Mouse (Mus musculus) 3134 (cell line): ENCODE measurements around the gene Mapkbp1.
A peak's percentile ranks its signal among the peaks of the same experiment; 100 is the strongest.

Source experiments
- DNase-seq: peaks from one replicate; pipeline ENCODE4 v3.0.0-alpha.2; 2011; ENCODE audit warnings: low spot score; ENCODE audit not compliant: insufficient read length; ENCODE audit errors: extremely low read depth

Gene Mapkbp1

DNA sequence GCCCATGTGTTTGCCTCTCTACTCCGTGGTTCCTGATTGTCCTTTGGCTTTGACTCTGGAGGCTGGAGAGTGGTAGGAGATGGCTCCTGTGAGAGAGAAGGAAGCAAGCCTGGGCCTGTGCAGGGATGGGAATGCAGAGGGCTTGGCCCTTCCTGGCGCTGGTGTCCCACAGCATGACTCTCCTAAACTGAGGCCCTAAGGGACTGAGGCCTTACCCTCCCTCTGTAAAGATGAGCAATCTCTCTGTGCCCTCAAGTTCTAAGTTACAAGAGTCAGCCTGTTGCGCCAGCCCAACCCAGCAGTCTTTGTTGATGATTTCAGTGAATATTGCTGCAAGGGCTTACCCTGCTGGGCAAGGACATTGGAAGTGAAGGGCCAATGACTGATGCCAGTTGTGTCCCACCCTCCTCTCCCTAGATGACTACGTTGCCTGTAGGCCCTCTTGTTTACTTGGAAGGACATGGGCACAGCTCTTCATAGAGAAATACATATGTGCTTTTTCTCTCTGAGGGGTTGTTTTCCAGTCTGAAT lies 35.2 kb downstream of the Mapkbp1 start:
- DNase-seq: no peak

DNA sequence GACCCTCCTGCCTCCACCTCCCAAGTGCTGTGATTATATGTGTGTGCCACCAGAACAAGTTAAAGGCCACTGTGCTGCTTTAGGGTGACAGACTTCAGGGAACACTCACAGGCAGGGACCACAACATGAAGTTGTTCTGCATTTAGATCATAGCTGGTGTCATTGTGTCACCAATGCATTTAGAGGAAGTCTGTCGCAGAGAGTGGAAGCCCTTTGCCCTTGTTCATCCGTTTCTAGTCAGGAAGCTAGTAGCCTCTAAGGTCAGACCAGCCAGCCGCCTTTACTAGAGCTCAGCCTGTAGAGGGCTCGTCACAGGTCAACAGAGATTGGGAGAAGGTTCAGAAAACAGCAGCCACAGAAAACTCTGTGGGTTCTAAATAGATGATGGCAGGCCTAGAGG lies 36.2 kb downstream of the Mapkbp1 start:
- DNase-seq: no peak

DNA sequence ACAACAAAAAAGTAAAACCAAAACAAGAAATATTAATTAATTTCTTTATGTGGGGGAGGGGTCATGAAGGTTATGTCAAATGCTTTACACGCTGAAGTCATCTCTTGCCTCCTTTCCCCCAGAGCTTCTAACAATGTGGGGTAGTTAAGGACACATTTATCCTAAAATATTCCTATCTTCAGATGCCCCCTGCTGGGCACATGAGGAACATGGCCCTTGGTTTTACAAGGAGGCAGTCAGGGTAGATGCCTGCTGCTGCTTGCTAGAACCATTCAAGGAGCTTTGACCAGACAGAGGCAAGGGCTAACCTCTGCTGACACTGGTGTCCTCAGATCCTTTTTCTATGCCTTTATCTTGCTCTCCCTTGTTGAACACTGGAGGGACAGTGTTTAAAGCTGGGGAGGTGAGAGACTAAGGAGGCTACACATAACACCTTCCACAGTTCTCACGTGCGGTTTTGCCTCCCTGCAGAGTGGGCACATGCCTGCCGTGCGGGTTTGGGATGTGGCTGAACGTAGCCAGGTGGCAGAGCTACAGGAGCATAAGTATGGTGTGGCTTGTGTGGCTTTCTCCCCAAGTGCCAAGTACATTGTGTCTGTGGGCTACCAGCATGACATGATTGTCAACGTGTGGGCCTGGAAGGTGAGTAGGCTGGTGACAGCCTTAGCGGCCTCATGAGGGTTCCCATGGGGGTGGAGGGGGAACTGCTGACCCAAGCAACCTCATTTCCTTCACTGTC lies 39.1 kb downstream of the Mapkbp1 start:
- DNase-seq: no peak

DNA sequence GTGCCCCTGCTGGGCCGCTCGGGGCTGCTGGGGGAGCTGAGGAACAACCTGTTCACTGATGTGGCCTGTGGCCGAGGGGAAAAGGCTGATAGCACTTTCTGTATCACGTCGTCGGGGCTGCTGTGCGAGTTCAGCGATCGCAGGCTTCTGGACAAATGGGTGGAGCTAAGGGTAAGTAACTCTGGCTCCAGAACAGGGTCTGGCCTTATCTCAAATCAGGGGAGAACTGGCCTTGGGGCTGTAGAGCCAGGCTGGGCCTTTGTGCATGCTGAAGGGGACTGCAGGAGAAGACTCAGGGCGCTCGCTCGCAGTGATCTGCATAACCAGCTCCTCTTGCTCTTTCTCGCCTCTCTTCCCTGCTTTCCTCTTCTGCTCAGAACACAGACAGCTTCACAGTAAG lies 40.4 kb downstream of the Mapkbp1 start:
- DNase-seq: no peak

DNA sequence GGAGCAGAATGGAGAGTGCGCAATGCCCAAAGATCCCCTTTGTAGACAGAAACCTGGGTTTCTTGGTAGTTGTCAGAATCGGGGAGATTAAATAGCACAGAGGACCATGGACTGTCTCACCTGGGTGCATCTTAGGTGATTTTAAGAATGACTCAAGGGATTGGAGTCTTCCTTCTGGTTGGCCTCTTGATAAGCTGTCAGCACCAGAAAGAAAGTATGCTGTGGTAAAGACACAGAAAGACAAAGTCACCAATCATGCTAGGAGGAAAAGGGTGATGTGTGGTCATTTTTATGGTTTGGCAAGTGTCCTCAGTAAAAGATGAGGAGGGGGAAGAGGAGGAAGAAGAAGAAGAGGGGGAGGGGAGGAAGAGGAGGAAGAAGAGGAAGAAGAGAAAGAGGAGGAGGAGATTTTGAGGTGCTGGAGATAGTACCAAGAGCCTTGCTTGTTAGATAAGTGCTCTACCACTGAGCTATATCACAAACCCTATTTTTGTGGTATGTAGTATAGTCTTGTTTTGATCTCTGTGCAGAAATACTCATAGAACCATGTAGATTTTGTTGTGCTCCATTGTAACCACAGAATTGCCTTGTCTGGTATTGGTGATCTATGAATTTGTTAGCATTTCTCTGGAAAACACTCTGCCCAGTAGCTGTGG lies 41.5 kb downstream of the Mapkbp1 start:
- DNase-seq: no peak

DNA sequence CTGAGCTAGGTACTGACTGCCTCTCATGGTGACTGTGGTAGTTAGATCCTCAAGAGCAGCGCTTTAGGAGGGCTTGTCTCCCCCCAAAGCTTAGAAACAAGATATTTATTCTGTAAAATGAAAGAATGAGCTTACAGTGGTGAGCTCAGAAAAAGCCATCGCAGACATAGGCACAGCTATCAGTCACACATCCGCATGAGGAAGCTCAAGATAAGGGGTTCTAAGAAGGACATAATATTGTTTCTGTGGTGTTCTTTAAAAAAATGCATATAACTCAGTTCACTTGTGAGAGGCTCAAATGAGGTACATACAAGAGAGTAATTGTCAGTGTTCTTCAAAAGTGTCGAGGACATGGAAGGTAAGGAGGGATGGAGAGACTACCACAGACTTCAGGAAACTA lies 43.4 kb downstream of the Mapkbp1 start:
- no peak for DNase-seq

DNA sequence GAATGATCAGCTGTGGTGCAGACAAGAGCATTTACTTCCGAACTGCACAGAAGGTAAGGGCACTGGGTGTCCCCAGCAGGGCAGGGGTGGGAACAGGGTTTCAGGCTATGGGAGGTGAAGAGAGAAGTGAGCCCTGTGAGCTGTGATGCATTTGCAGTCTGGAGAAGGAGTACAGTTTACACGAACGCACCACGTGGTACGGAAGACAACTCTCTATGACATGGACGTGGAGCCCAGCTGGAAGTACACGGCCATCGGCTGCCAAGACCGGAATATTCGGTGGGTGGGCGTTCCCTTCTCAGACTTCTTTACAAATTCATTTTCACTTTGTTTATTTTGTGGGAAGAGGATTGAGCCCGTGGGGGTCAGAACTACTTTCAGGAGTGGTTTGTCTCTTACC lies 45.1 kb downstream of the Mapkbp1 start:
- no peak for DNase-seq

DNA sequence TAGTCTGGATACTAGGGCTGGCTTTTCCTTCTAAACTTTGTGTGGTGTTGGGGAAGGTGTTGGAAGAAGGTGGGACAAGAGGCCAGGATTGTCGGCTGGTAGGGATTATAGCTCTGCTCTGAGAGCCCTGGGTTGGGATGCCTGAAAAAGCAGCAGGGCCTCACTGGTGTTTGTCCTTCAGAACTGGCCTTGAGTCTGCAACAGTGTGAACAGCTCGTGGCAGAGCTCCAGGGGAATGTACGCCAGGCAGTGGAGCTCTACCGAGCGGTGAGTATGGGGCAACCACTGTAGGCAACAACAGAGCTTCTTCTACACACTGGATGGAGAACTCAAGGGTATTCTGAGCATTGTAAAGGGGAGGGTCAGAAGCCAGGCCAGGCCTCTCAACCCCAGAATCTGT lies 51.8 kb downstream of the Mapkbp1 start:
- no peak for DNase-seq

DNA sequence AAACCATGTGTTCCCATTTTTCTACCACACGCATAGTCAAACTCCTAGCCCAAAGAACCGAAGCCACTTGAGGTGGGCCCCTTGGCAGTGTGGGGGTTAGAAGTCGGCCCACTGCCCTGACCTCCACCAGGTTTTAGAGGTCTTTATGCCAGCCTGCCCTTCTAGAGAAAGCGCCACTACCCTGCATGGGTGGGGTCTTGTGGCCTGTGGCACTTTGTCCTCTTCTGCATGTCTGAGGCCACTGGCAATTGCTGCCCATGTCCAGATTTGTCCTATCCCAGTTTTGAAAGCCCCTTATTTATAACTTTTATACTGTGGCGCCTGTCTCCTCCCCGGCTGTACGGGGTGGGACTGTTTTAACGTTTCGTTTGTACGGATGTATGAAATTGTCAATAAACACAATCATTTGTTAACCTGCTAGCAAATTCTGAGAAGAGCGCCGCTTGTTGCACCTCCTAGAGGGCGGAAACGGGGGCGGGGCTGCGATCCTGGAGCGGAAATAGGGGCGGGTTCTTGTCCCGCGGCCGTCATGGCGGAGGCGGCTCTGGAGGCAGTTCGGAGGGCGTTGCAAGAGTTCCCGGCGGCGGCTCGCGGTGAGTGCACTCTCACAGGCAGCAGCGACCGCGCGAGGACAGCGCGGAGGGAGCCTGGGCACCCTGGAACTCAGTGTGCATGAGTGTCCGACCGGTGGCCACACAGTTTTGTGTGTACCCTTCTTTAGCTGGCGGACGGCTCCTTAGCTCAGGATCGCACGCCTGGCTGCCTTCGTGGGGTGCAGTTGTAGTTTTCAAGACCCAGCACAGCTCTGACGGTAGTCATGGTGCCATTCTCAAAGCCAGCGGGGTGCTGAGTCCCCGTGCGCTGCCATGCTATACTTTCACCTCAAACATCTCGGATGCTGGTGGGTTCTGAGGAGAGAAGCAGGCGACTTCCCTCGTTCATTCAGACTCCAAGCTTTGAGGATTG lies 54.8 kb downstream of the Mapkbp1 start, which contains the start of the genes Jmjd7 and Gm28042:
TSS of gene Jmjd7 (plus strand) at position 500 of the 966 bp plus-strand sequence.
TSS of gene Gm28042 (plus strand) at position 510 of the 966 bp plus-strand sequence.
- DNase-seq: peak; percentile 94

DNA sequence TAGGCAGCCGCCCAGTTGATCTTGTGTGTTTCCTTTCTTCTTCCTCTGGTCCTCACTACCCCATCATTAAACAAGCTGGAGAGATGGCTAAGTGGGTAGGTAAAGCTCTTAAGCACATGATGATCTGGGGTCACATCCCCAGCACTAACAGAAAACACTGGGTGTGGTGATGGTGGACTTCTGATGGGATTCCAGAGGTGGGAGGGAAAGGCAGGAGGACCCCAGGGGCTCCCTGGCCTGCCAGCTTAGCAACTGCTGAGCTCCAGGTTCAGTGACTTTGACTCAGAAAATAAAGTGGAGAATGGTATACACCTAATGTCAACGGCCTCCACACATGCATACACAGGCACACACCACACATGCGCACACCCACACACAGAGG lies 55.4 kb downstream of the Mapkbp1 start:
- no peak for DNase-seq

DNA sequence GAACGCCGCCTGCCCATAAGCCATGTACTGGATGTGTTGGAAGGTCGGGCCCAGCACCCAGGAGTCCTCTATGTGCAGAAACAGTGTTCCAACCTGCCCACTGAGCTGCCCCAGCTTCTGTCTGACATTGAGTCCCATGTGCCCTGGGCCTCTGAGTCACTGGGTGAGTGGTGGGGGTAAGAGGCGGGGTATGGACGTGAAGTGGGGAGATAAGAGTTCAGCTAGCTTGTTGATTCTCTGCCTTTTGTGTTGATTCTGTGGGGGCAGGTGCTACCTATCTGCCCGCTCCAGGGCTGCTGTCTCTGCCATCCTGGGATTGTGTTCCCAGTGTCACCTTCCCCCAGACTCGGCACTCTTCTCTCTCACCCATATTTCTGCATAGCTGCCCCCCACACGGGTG lies 57.9 kb downstream of the Mapkbp1 start:
- DNase-seq: no peak

DNA sequence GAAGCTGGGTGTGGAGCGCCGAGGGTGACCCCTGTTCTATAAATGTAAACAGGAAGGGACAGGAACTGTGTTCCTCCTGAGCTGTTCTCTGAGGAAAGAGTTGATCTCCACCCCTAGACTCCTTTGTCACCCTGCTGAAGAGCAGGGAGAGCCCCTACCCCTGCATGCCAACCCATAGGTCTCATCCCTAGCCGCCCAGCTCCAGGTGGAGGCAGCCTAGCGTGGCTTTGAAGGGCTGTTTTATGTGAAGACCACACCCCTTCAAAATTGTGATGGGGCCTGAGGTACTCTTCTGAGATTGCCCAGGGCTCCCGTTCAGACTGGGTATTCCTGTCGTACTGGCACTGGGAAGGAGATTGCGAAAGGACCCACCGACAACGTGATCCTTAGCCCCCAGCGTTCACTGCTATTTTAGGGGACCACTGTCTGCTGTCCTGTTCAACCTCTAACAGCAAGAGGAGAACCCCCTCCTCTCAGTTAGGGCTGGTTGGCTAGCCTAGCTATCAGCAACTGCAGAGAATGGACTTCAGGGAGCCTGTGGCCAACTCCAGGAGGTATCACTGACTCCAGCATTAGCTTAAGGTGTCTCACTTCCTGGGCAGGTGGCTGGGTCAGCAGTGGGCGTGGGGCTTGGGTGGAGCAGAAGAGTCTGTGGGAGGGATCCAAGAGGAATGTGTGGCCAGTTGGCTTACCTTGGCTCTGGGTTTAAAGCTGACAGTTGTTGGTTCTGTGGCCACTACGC lies 60.4 kb downstream of the Mapkbp1 start, which contains the start of gene Pla2g4b:
TSS of gene Pla2g4b (plus strand) at position 692 of the 742 bp plus-strand sequence.
- DNase-seq: no peak

DNA sequence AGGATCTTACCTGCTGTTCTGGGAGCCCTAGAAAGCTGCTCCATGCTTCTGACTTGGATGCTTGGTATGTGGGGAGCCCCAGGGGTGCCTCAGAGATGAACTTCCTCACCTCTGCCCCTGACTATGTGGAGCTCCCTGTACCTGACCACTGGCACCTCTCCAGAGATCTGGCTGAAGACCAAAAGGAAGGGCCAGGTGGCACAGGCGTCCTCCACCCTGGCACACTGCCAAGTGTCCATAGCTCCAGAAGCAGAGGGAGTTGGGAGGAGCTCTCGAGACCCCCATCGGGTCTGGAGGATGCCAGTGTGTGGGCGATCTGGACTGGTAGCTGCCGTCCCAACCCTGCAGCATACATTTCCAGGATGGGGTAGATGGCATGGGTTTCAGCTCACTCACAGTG lies 61.2 kb downstream of the Mapkbp1 start:
- DNase-seq: no peak

DNA sequence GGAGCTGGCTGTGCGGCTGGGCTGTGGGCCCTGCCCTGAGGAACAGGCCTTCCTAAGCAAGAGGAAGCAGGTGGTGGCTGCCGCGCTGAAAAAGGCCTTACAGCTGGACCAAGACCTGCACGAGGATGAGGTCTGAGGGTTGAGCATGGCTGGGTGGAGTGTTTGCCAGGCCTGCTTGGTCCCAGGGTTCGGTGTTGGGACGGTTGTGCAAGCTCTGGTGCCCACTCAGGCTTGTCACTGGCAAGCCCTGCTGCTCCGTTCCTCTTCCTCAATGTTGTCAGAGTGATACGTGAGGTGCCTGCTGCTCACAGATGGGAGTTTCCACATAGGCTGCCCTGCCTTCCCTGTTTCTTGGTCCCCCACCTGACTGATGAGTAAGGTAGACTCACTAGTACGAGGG lies 65.2 kb downstream of the Mapkbp1 start:
- DNase-seq: no peak

DNA sequence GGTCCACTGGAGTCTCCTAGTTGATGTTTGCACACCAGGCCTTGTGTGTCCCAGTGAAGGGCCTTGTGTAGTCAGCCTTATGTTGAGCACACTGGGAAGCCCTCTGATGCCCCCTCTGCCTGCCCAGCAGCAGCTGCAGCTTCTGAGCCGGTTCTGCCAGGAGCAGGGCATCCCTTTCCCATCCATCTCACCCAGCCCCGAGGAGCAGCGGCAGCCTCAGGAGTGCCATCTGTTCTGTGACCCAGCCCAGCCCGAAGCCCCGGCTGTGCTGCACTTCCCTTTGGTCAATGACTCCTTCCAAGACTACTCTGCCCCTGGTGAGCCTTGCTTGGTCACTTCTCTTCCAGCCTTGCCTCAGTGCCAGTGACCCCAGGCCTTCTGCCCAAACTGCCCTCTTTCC lies 68.5 kb downstream of the Mapkbp1 start:
- no peak for DNase-seq

DNA sequence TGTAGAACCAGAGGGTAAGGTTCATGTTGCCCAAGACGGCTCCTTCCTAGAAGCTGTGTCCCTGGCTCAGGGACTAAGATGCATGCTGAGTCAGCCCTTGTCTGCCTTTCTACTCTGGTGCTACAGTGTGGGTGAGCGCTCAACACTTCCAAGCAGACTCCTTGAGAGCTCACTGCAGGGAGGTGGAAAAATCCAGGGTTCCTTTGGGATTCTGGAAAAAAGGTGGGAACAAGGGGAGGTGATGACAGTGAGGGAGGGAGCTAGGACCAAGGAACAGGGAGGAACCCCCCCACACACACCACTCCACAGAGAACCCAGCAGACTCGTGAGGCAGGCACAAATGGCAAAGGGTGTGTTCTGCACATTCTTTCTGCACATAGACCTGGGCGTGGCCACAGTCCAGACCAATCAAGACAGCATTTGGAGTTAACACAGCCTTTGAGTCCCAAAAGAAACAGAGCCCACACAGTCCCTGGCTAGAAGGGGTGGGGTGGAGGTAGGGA lies 71.7 kb downstream of the Mapkbp1 start:
- DNase-seq: peak; percentile 56

DNA sequence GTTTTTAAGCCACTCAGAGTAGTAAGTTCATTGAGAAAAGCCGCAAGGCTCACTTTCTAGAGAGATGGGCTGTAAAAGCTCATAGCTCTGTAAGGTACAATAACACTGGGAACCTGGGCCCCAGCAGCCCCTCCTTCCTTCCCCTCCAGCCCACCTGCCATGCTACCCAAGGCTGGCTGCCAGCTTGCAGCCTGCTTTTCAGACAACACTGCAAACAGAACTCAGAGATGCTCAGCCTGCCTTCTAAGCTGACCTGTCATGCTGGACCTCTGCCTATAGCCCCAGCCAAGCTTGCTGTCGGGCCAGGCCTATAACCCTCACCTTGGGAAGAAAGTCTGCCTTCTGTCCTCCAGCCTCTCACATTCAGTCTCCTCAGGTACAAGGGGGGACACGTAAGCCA lies 72.2 kb downstream of the Mapkbp1 start:
- DNase-seq: no peak

DNA sequence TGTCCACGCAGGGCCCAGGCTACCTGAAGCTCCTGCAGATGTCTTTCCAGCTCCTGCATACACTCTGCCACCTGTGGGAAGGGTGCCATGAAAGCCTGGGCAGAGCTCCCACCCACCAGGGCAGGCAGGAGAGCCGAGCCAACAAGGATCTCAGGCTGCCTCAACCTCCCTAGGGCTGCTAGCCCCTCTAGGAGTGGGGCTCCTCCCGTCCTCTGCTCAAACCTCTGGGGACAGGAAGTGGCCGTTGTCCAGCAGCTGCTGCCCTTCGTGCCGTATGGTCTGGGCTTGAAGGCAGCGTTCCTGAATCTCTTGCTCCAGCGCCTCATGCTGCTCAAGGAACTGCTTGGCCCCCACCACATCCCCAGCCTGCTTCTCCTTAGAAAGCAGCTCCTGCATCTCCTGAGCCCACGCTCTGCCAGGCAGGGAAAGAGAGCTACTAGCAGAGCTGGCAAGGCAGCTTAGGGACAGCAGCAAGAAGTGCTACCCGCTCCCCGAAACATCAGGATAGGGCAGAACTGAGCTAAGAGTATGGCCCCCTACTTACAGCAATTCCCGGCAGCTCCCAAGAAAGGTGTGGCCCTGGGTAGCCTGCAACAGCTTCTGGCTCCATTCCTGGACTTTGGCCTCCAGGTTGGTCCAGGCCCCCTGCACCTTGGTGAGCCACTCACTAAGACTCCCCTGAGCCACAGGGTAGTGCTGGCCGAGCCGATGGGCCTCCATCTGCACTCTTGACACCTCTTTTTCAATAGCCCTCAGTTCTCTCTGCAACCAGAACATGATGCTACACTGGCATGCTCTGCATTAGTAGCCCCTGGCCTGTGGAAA lies 74.2 kb downstream of the Mapkbp1 start:
- DNase-seq: no peak

DNA sequence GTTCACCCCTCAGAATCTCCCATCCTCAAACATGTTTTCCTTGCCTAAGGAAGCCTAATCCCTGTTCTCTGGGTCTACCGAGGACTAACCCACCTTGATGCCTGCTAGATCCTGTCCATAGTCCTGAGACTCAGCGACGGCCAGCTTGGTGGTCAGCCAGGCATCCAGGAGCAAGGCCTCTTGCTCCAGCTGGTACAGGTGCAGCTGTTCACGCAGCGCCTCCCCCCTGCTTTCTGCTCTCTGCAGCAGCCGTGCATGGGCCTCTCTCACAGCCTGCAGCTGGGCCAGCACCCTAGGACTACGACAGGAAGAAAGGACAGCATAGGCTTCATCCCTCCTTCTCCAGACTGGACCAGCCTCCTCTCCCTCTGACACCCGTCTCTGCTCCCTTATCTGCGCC lies 75.7 kb downstream of the Mapkbp1 start:
- no peak for DNase-seq
